In genomic region chr8:48835745-48836144, GRCm38 (mm10) we compare ENCODE assay signal across 29 mouse cellular contexts. TPM values are rescaled to one million over a fixed set of nuclear protein-coding genes. Genes with fewer than 3 reads are reported as not detected.
A peak's percentile ranks its signal among the peaks of the same experiment; 100 is the strongest.
DNase-seq lines count a peak whose midpoint lies in the region; ATAC-seq and TF ChIP-seq lines count a peak whose summit lies in the region.
"Had no signal": no experiment of that assay in that cellular context is flagged by ENCODE, and none has a peak within 500 bp of the region (broad histone marks: within the 10 kb centered on the region; RNA-seq: fewer than 3 reads in every experiment).

No protein-coding gene starts in this region.

- H3K9ac ChIP-seq in midbrain, embryonic 11.5 days (ENCODE audit: low read length): no peak overlapping the region
- no peak overlapping the region for H3K9ac ChIP-seq in midbrain, embryonic 15.5 days
- H3K9ac ChIP-seq in midbrain, embryonic 16.5 days (ENCODE audit: low read depth, low read length): no peak overlapping the region
- H3K9ac ChIP-seq in midbrain, postnatal 0 days (replicated peaks; ENCODE audit: low read length, poor library complexity, severe bottlenecking): no peak overlapping the region
- no peak overlapping the region for H3K9ac ChIP-seq in forebrain, embryonic 11.5 days (ENCODE audit: low read length)
- H3K9ac ChIP-seq: embryonic facial prominence, embryonic 13.5 days; forebrain, postnatal 0 days; heart, embryonic 13.5 days; hindbrain, embryonic 14.5 days had no signal

- ATAC-seq in midbrain, embryonic 11.5 days (ENCODE audit: low FRiP score): peak; percentile 57; the same call in 1 of the 2 replicates
- no peak for ATAC-seq in midbrain, embryonic 15.5 days (replicated peaks)
- ATAC-seq in midbrain, embryonic 16.5 days: no peak
- no peak for ATAC-seq in midbrain, postnatal 0 days (ENCODE audit: low FRiP score)
- ATAC-seq in forebrain, embryonic 11.5 days (replicated peaks; ENCODE audit: low FRiP score): no peak
- ATAC-seq: activated CD4-positive, CD25-positive, alpha-beta regulatory T cell, adult 4 months; CD4-positive, CD25-positive, alpha-beta regulatory T cell, adult 4 months; forebrain, embryonic 14.5 days; forebrain, postnatal 0 days; hindbrain, postnatal 0 days; inflammation-experienced regulatory T-cells, adult 6 months; intestine, embryonic 16.5 days had no signal

- no peak overlapping the region for H3K27ac ChIP-seq in midbrain, embryonic 11.5 days (ENCODE audit: low read depth, low read length)
- H3K27ac ChIP-seq in midbrain, embryonic 15.5 days: no peak overlapping the region
- H3K27ac ChIP-seq in midbrain, embryonic 16.5 days (ENCODE audit: low read length): no peak overlapping the region
- H3K27ac ChIP-seq in midbrain, postnatal 0 days (ENCODE audit: low read depth, low read length): no peak overlapping the region
- no peak overlapping the region for H3K27ac ChIP-seq in forebrain, embryonic 11.5 days (ENCODE audit: low read depth, low read length)
- H3K27ac ChIP-seq: embryonic facial prominence, embryonic 13.5 days; heart, adult 2 months; heart, embryonic 10.5 days; heart, embryonic 13.5 days; hindbrain, embryonic 14.5 days; hindbrain, postnatal 0 days had no signal

- H3K27me3 ChIP-seq in midbrain, embryonic 11.5 days (ENCODE audit: control insufficient read depth, insufficient read depth, low read length): no peaks in the 10 kb centered on the region
- no peaks in the 10 kb centered on the region for H3K27me3 ChIP-seq in midbrain, embryonic 15.5 days (replicated peaks)
- no peaks in the 10 kb centered on the region for H3K27me3 ChIP-seq in midbrain, embryonic 16.5 days (ENCODE audit: control insufficient read depth, insufficient read depth, low read depth, low read length)
- no peaks in the 10 kb centered on the region for H3K27me3 ChIP-seq in midbrain, postnatal 0 days (ENCODE audit: insufficient read depth, low read length)
- H3K27me3 ChIP-seq in forebrain, embryonic 11.5 days (ENCODE audit: control insufficient read depth, insufficient read depth, low read length): no peaks in the 10 kb centered on the region
- H3K27me3 ChIP-seq: embryonic facial prominence, embryonic 13.5 days had no signal

- WGBS in midbrain, embryonic 11.5 days: 57% methylated on average over 2 of the region's 2 CpGs
- WGBS in midbrain, embryonic 15.5 days: 69% methylated on average over 2 of the region's 2 CpGs
- 67% methylated on average over 2 of the region's 2 CpGs for WGBS in midbrain, embryonic 16.5 days
- 67% methylated on average over 2 of the region's 2 CpGs for WGBS in midbrain, postnatal 0 days
- WGBS in forebrain, embryonic 11.5 days: 54% methylated on average over 2 of the region's 2 CpGs

- no peak for DNase-seq in midbrain, embryonic 11.5 days (ENCODE audit: low spot score, missing footprints)
- no peak for DNase-seq in midbrain, postnatal 0 days (ENCODE audit: low spot score)
- DNase-seq in embryo, embryonic 11 days: peak; percentile 44
- DNase-seq in forebrain, embryonic 11.5 days (ENCODE audit: low spot score): no peak
- DNase-seq: adrenal gland, adult 8-10 months; adrenal gland, postnatal 25 days; cerebellum, adult 11-12 months; cerebellum, adult 8-10 months; cerebellum, postnatal 10 days; cerebellum, postnatal 36 days; forebrain, postnatal 0 days; gastrocnemius, postnatal 25 days; heart, adult 2 months; heart, postnatal 14 days; heart, postnatal 4 days had no signal

- no peak overlapping the region for H3K4me3 ChIP-seq in midbrain, embryonic 11.5 days (ENCODE audit: low read depth, low read length)
- H3K4me3 ChIP-seq in midbrain, embryonic 15.5 days: no peak overlapping the region
- no peak overlapping the region for H3K4me3 ChIP-seq in midbrain, embryonic 16.5 days (ENCODE audit: low read depth, low read length)
- H3K4me3 ChIP-seq in midbrain, postnatal 0 days (ENCODE audit: low read depth, low read length): no peak overlapping the region
- H3K4me3 ChIP-seq in forebrain, embryonic 11.5 days (ENCODE audit: low read depth, low read length): no peak overlapping the region
- H3K4me3 ChIP-seq: embryonic facial prominence, embryonic 13.5 days; erythroblast, embryonic 14.5 days; heart, adult 2 months; heart, embryonic 10.5 days; heart, embryonic 13.5 days had no signal

- H3K36me3 ChIP-seq in midbrain, embryonic 11.5 days (ENCODE audit: control insufficient read depth, insufficient read depth, low read length): no peaks in the 10 kb centered on the region
- H3K36me3 ChIP-seq in midbrain, embryonic 15.5 days (replicated peaks): no peaks in the 10 kb centered on the region
- no peaks in the 10 kb centered on the region for H3K36me3 ChIP-seq in midbrain, embryonic 16.5 days (ENCODE audit: control insufficient read depth, insufficient read depth, low read length)
- H3K36me3 ChIP-seq in midbrain, postnatal 0 days (ENCODE audit: insufficient read depth, low read length): no peaks in the 10 kb centered on the region
- no peaks in the 10 kb centered on the region for H3K36me3 ChIP-seq in forebrain, embryonic 11.5 days (ENCODE audit: control insufficient read depth, insufficient read depth, low read length)
- H3K36me3 ChIP-seq: embryonic facial prominence, embryonic 13.5 days; heart, embryonic 10.5 days; heart, embryonic 13.5 days had no signal

- H3K4me1 ChIP-seq in midbrain, embryonic 11.5 days (ENCODE audit: control insufficient read depth, insufficient read depth, low read length): peaks cover 6% of the 10 kb centered on the region; the same call in 1 of the 2 replicates
- H3K4me1 ChIP-seq in midbrain, embryonic 15.5 days: no peaks in the 10 kb centered on the region
- H3K4me1 ChIP-seq in midbrain, embryonic 16.5 days (ENCODE audit: control insufficient read depth, insufficient read depth, low read length): no peaks in the 10 kb centered on the region
- no peaks in the 10 kb centered on the region for H3K4me1 ChIP-seq in midbrain, postnatal 0 days (ENCODE audit: insufficient read depth, low read length)
- no peaks in the 10 kb centered on the region for H3K4me1 ChIP-seq in forebrain, embryonic 11.5 days (replicated peaks; ENCODE audit: control insufficient read depth, insufficient read depth, low read length)
- H3K4me1 ChIP-seq: embryonic facial prominence, embryonic 13.5 days; heart, embryonic 10.5 days; heart, embryonic 13.5 days had no signal

- TF ChIP-seq CTCF in midbrain, postnatal 0 days (IDR thresholded peaks at IDR 0.05): no peak

- no peak overlapping the region for H3K4me2 ChIP-seq in midbrain, embryonic 11.5 days
- H3K4me2 ChIP-seq in midbrain, embryonic 15.5 days: no peak overlapping the region
- peak overlapping the region; percentile 21; the same call in 1 of the 2 replicates for H3K4me2 ChIP-seq in midbrain, embryonic 16.5 days (ENCODE audit: low read length)
- no peak overlapping the region for H3K4me2 ChIP-seq in midbrain, postnatal 0 days (ENCODE audit: low read depth, low read length, poor library complexity, severe bottlenecking)
- H3K4me2 ChIP-seq in forebrain, embryonic 11.5 days (ENCODE audit: low read depth, low read length, severe bottlenecking): no peak overlapping the region
- H3K4me2 ChIP-seq: embryonic facial prominence, embryonic 13.5 days; heart, embryonic 13.5 days; hindbrain, embryonic 14.5 days had no signal

- H3K9me3 ChIP-seq in midbrain, embryonic 11.5 days (ENCODE audit: control insufficient read depth, low read length): no peaks in the 10 kb centered on the region
- no peaks in the 10 kb centered on the region for H3K9me3 ChIP-seq in midbrain, embryonic 15.5 days
- no peaks in the 10 kb centered on the region for H3K9me3 ChIP-seq in midbrain, embryonic 16.5 days (replicated peaks; ENCODE audit: control insufficient read depth, low read length, poor library complexity, severe bottlenecking)
- H3K9me3 ChIP-seq in midbrain, postnatal 0 days (ENCODE audit: low read length): no peaks in the 10 kb centered on the region
- no peaks in the 10 kb centered on the region for H3K9me3 ChIP-seq in forebrain, embryonic 11.5 days (ENCODE audit: control insufficient read depth, low read length)
- H3K9me3 ChIP-seq: embryonic facial prominence, embryonic 13.5 days; heart, embryonic 10.5 days; heart, embryonic 13.5 days had no signal

RNA-seq across cellular contexts. Expression of gene Tenm3, which starts 8.0 kb away (rescaled TPM):
- polyA plus RNA-seq in midbrain, embryonic 11.5 days (2014; fragmentation: Nextera tagmentation; extraction: Ambion mirVana): 38.2 and 39.6 TPM in 2 replicates
- polyA plus RNA-seq in midbrain, embryonic 15.5 days (2015; fragmentation: Nextera tagmentation; extraction: Ambion mirVana): 41.6 and 49.6 TPM in 2 replicates
- polyA plus RNA-seq in midbrain, embryonic 16.5 days (2015; fragmentation: Nextera tagmentation; extraction: Ambion mirVana): 33.4 and 37.4 TPM in 2 replicates
- total RNA-seq in midbrain, postnatal 0 days (2014; rRNA removed): 160 and 184 TPM in 2 replicates
- 22.9 and 25.0 TPM in 2 replicates for polyA plus RNA-seq in midbrain, postnatal 0 days (2015; fragmentation: Nextera tagmentation; extraction: Ambion mirVana)
- polyA plus RNA-seq in forebrain, embryonic 11.5 days (2014; fragmentation: Nextera tagmentation; extraction: Ambion mirVana): 46.0 and 48.1 TPM in 2 replicates
- total RNA-seq: MEL had no signal
- polyA plus RNA-seq: activated CD4-positive, CD25-positive, alpha-beta regulatory T cell, adult 4 months; inflammation-experienced regulatory T-cells, adult 6 months had no signal
